Mouse (Mus musculus) c-Kit-negative CD71-positive TER-119-positive erythroid progenitor cells, embryonic 14.5 days (primary cell): ENCODE results near the gene Usp24.

ENCODE experiments used
- DNase-seq: peaks from one replicate; pipeline ENCODE4 v3.0.0-alpha.2; 2013; ENCODE audit warnings: low read depth, low spot score

Gene Usp24

GRCm38 (mm10) chr4:106315921-106316350 lies at the start of gene Usp24:
Gene Usp24 (plus strand): TSS chr4:106316213.
- DNase-seq, result peak; percentile 64

- no peak for DNase-seq
Observed at GRCm38 (mm10) chr4:106276937-106277336, 39.1 kb upstream of the Usp24 start.

GRCm38 (mm10) chr4:106279177-106279576 lies 36.8 kb upstream of the Usp24 start:
- DNase-seq, result no peak

DNA sequence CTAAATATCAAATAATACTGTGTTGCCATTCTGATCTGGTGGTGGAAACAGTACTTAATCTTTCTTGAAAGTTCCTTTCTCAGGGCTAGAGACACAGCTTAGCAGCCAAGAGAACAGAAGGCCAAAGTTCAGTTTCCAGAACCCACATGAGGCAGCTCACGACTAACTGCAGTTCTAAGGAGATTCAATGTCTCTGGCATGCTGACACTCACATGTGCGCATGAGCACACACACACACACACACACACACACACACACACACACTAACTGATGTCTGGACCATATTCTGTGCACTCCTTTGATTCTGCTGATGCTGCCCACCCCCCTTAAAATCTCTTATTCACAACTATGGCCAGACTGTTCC lies 34.9 kb upstream of the Usp24 start:
- DNase-seq, result no peak

DNA sequence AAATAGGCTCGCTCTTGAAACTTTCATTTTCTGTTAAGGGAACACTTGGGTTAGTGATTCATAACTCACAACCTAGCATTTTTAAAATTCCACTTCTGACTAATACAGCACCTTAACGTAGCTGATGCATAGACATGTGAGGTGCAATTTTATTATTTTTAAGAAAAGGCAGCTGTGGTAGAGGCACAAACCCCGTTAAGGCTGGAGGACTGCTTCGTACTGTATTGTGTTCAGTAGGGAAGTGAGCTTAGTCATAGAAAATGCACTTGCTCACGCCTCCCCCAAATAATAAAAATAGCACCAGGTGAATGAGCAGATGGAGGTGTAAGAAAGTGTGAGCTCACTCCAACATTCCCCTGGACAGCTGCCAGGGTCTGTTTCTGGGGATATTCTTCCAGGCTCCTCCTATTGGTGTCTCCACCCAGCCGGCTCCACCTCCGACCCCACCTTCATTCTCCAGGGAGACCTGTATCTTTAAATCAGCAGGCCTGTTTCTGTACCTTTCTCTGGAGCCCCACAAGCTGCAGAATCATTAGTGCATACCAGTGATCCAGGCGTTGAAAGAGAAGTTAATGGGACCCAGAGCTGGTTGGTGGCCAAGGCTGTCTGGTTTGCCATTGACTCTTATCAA lies 34.4 kb upstream of the Usp24 start:
- no peak for DNase-seq

- DNase-seq, result no peak
Observed at GRCm38 (mm10) chr4:106282123-106282510, 33.9 kb upstream of the Usp24 start.

DNA sequence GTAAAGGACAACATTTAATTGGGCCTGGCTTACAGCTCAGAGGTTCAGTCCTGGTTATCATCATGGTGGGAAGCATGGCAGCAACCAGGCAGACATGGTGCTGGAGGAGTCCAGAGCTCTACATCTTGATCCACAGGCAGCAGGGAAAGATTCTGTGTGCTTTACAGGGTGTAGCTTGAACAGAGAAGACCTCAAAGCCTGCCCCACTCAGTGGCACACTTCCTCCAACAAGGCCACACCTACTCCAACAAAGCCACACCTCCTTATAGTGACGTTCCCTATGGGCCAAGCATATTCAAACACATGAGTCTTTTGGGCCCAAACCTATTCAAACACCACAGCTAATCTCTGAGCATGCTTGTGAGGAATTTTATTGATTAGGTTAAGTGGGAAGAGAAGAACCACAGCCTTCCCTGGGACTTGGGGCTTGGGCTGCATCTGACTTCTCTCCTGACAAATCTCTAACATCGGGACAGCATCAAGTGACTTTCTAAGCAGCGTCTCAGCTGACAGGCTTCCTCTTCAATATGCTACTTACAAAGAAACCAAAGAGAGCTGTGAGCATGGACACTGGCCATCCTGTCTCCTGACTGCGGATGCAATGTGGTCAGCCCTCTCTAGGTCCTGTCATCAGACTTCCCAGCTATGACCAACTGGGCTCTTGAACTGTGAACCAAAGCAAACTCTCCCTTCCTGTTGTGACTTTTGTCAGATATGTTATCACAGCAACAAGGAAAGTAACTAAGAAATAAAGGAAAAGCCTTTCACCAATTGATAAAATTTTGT lies 28.9 kb upstream of the Usp24 start:
- DNase-seq, result no peak

DNA sequence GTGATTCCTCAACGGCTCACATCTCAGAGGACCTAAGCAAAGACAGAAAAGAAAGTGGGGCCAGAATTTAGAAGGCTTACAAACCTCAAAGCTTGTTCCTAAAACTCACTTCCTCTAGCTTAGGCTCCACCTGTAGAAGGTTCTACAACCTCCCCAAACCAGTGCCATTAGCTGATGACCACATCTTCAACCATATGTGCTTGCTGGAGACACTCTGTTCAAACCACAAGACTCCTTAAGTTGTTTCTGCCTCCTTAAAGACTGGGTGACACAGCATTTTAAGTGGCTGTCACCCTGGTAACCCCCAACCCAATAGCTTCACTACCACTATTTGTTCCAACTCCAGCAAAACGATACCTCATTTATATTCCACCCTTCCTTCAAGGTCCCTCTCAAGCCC lies 25.8 kb upstream of the Usp24 start:
- DNase-seq, result no peak

DNA sequence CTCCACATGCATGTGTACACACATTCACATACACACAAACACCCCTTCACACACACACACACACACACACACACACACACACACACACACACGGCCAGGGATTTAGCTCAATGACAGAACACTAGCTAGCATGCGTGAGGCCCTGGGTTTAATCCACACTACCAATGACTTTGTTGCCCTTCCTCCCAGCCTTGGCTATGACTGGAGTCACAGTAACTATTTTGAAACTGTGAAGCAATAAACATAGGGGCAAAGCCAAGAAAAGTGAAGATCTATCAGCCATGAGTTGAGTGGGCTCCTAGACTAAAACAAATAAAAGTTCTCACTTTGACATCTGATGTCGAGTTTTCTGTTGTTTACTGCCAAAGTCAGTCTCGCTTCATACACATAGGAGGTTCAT lies 23.2 kb upstream of the Usp24 start:
- no peak for DNase-seq

DNA sequence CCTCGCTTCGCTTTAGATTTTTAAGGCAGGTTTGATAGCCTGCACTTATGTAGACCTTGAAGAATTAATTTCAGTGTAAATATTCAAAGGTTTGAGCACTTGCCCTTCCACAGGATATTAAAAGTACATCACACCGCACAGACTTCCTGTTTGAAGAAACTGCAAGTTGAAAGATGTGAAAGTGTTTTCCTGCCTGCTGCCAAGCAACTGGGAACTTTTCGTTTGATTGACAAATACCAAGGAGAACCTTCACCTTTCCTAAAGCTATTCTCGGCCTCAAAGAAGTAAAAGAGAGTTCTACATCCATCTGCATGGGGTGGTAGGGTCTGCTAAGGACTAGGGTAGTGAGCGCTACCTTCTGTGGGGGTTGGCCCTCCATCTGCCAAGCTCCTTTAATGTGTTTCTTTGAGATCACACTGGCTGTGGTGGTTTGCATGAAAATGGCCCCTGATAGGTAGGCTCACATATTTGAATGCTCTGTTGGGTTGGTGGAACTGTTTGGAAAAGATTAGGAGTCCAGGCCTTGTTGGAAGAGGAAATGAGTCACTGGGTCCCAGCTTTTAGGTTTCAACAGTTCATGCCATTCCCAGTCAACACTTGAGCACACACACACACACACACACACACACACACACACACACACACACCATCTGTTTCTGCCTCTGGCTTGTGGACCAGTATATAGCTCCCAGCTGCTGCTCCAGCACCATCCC lies 22.5 kb upstream of the Usp24 start:
- DNase-seq, result no peak

DNA sequence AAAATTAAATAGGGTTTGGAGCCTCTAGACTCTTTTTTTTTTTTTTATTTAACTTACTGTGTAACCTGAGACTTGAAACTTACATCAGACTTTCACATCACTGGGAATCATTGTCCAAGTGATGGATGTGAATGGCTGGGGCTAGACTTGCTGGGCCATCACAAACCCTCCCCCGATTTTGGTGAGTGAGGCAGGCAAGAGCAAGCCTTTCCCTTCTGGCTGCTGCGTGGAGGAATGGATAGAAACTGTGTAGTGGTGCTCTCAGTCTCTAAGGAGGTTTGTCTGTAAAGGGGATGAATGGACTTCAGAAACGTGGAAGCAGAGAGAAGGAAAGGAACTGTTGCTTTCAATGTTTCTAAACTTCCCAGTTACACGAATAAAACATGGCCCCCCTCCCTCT lies 20.3 kb upstream of the Usp24 start:
- DNase-seq, result no peak

DNA sequence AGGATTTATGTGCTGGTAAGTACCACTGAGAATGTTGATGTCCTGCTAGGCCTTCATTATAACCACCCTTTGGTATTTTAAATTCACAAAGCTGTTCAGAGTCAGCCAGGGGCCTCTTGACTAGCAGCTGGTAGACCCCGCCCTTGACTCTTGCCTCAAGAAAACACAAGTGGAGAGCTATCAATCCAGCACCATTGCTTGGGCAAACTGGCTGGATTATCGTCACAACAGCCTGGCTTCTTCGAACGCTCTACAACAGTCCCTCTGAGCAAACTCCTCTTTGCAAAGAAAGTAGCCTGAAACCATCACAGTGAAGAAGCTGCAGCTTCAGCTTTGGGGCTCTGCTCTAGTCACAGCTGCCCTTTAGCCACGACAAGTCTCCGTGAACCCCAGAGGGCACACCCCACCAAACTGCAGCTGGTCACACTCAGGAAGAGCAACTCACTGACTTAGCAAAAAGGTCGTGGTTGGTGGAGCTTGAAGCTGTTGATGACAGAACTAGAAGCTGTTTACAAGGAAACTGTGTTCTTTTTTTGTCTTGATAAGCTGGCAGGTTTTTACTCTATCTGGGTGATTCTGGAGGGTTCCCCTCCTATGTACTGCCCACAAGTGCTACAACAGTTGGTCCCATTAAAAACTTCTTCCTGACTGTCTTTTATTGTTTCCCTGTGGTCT lies 19.5 kb upstream of the Usp24 start:
- no peak for DNase-seq

- no peak for DNase-seq
Observed at GRCm38 (mm10) chr4:106301346-106301745, 14.7 kb upstream of the Usp24 start.

DNA sequence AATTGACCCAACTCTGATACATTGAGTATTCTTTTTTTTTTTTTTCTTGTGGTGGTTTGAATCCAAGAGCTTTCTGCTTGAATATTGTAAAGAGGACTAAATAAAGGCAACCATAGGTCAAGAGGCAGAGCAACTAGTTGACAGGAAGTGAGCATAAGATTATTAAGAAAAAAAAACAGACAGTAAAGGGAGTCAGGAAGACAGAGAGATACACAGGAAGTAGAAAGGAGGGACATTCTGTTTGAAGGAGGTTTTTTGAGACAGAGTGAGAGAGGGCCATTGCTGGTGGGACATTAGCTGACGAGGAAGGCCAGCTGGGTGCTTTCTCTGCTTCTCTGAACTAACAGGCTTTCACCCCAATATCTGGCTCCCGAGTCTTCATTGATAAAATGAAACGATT lies 7.9 kb upstream of the Usp24 start:
- DNase-seq, result no peak

GRCm38 (mm10) chr4:106312651-106313050 lies 3.4 kb upstream of the Usp24 start:
- DNase-seq, result no peak

DNA sequence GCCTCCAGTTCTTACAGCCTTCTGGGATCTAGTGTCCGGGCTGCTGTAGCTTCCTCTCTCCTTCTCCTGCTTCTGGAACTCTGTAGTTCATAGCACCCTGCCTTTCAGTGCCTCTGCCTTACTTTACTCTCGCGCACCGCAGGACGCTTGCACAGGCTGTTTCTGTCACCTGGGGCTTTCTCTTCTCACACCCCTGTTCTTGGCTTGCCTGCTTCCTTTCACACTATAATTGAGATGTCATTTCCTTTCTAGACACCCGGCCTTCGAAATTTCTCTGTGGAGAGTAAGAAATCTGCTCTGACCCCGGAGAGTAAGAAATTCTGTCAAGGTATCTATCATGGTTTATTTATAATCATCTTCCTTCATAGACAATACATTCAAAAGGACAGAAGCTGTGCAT lies 2.9 kb upstream of the Usp24 start:
- no peak for DNase-seq

DNA sequence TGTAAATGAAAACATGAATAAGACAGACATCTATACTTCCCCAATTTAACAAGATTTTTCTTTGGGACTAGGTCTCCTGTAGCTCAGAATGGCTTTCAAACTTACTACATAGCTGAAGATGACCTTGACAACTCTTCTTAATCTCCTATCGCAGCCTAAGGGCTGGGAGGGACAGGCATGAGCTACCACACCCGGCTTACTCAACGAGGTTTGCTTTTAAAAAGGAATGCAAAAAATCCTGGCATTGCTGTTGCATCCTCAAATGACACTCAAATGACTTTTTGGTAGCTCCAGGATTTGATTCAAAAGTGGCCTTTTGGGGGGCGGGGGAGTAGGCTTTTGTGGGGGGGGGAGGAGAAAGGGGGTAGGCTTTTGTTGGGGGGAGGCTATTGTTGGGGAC lies 2.1 kb upstream of the Usp24 start:
- no peak for DNase-seq

- no peak for DNase-seq
Observed at GRCm38 (mm10) chr4:106314291-106314690, 1.7 kb upstream of the Usp24 start.

DNA sequence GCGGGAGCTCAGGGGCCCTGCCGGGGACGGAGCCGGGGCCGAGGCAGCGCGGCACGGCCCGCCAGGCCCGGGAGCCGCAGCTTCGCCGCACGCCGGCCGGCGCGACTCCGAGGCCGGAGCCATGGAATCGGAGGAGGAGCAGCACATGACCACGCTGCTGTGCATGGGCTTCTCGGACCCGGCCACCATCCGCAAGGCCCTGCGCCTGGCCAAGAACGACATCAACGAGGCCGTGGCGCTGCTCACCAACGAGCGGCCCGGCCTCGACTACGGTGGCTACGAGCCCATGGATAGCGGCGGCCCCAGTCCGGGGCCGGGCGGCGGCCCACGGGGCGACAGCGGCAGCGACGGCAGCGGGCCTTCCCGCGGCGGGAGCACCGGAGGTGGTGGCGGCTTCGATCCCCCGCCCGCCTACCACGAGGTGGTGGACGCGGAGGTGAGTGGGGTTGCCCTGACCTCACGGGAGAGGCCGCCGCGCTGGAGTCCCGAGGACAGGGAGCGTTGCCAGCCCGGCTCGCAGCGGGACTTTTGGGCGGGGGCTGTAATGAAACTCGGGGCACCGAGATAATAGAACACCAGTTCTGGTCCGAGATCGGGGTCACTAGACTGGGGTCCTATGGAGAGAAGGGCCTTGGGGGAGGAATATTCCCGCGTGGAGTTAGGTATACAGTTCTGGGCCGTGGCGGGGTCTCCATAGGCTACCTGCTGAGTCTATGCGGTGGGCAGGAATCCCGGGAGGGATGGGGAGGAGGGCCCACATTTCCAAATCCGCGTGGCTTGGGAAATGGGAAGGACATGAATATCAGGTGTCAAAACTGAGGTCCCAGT lies 552 bp downstream of the Usp24 start:
- no peak for DNase-seq

- peak; percentile 42 for DNase-seq
Observed at GRCm38 (mm10) chr4:106317179-106318055, 1.4 kb downstream of the Usp24 start.
